Mouse (Mus musculus): ENCODE data around the gene Gzmk. TPM values are rescaled to one million over a fixed set of nuclear protein-coding genes. Genes with fewer than 3 reads are reported as not detected.

The Gzmk gene
- polyA plus RNA-seq, 1 experiment from 2014 or later, result not detected

GRCm38 (mm10) chr13:113199331-113199730, 26.4 kb downstream of the Gzmk start:
- Histone ChIP-seq H3K27me3 (ENCODE audit: low read depth, poor library complexity, severe bottlenecking) (peaks cover 22% of the 10 kb centered on the region; the same call in 1 of the 2 replicates), H3K4me1 (peaks cover 40% of the 10 kb centered on the region), H3K27ac (replicated peaks) (no peak overlapping the region), H3K4me3 (no peak overlapping the region), H3K9me3 (replicated peaks) (no peaks in the 10 kb centered on the region), H3K36me3 (no peaks in the 10 kb centered on the region)
- WGBS, result 70% methylated on average over 3 of the region's 3 CpGs
- DNase-seq (ENCODE audit: low spot score), result no peak

DNA sequence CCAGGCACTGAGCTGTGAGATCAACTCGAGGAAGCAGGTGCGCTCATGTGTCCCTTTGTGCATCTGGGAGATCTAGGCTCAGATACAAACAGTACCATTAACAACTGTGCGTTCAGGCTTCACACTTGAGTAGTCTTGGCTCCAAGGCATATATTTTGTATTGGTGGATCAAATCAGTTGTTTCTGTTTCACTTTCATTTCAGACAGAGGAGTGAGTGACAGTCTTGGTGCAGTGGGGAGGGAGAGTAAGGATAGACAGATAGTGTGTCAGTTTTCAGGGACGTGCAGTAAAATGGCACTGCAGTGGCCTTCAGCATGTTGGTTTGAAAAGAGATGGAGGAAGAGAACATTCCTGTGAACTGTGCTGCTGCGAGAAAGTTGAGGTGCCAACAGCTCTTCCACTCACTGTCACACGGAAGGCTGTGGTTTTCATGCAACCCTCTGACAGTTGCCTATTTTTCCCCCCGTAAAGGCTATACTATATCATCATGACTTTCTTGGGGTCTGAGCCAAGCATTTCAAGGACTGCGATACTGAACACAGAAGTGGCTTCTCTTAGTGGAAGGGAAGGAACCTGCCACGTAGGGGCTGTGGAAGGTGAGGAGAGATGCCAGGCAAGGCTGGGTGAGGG, 27.7 kb downstream of the Gzmk start:
- H3K36me3 ChIP-seq, result no peaks in the 10 kb centered on the region
- peaks cover 40% of the 10 kb centered on the region for H3K4me1 ChIP-seq
- H3K9me3 ChIP-seq (replicated peaks), result no peaks in the 10 kb centered on the region
- H3K27me3 ChIP-seq (ENCODE audit: low read depth, poor library complexity, severe bottlenecking), result peaks cover 22% of the 10 kb centered on the region; the same call in 1 of the 2 replicates
- no peak for DNase-seq (ENCODE audit: low spot score)
- H3K4me3 ChIP-seq, result no peak overlapping the region
- WGBS, result 78% methylated on average over 9 of the region's 9 CpGs
- 0 out of 2 replicates have a peak overlapping the region, but pooled peaks have one; percentile 10 for H3K27ac ChIP-seq (replicated peaks)

- Histone ChIP-seq H3K4me3 (no peak overlapping the region), H3K27ac (replicated peaks) (0 out of 2 replicates have a peak overlapping the region, but pooled peaks have one; percentile 10), H3K36me3 (no peaks in the 10 kb centered on the region), H3K9me3 (replicated peaks) (no peaks in the 10 kb centered on the region), H3K27me3 (ENCODE audit: low read depth, poor library complexity, severe bottlenecking) (peaks cover 22% of the 10 kb centered on the region; the same call in 1 of the 2 replicates), H3K4me1 (peaks cover 41% of the 10 kb centered on the region)
- peak; percentile 41 for DNase-seq (ENCODE audit: low spot score)
- WGBS, result 35% methylated on average over 13 of the region's 13 CpGs
Measured at GRCm38 (mm10) chr13:113196808-113197674, 28.7 kb downstream of the Gzmk start.

GRCm38 (mm10) chr13:113183720-113184119, 42.0 kb downstream of the Gzmk start:
- Histone ChIP-seq H3K27me3 (ENCODE audit: low read depth, poor library complexity, severe bottlenecking) (no peaks in the 10 kb centered on the region), H3K4me3 (no peak overlapping the region), H3K9me3 (replicated peaks) (peaks cover 11% of the 10 kb centered on the region; the same call in 1 of the 2 replicates), H3K36me3 (no peaks in the 10 kb centered on the region), H3K27ac (replicated peaks) (no peak overlapping the region), H3K4me1 (peaks cover 10% of the 10 kb centered on the region)
- DNase-seq (ENCODE audit: low spot score), result no peak
- WGBS, result 87% methylated on average over 4 of the region's 4 CpGs

- H3K36me3 ChIP-seq, result no peaks in the 10 kb centered on the region
- peaks cover 7% of the 10 kb centered on the region; the same call in 1 of the 2 replicates for H3K9me3 ChIP-seq (replicated peaks)
- H3K4me3 ChIP-seq, result no peak overlapping the region
- WGBS, result 89% methylated on average over 8 of the region's 8 CpGs
- no peak for DNase-seq (ENCODE audit: low spot score)
- peaks cover 10% of the 10 kb centered on the region for H3K4me1 ChIP-seq
- H3K27me3 ChIP-seq (ENCODE audit: low read depth, poor library complexity, severe bottlenecking), result no peaks in the 10 kb centered on the region
- H3K27ac ChIP-seq (replicated peaks), result no peak overlapping the region
Measured at GRCm38 (mm10) chr13:113183310-113183709, 42.4 kb downstream of the Gzmk start.

GRCm38 (mm10) chr13:113174162-113174561, 51.5 kb downstream of the Gzmk start:
- no peak overlapping the region for H3K4me3 ChIP-seq
- DNase-seq (ENCODE audit: low spot score), result no peak
- no peaks in the 10 kb centered on the region for H3K27me3 ChIP-seq (ENCODE audit: low read depth, poor library complexity, severe bottlenecking)
- no peaks in the 10 kb centered on the region for H3K9me3 ChIP-seq (replicated peaks)
- no peaks in the 10 kb centered on the region for H3K36me3 ChIP-seq
- 91% methylated on average over 6 of the region's 6 CpGs for WGBS
- no peaks in the 10 kb centered on the region for H3K4me1 ChIP-seq
- H3K27ac ChIP-seq (replicated peaks), result no peak overlapping the region

DNA sequence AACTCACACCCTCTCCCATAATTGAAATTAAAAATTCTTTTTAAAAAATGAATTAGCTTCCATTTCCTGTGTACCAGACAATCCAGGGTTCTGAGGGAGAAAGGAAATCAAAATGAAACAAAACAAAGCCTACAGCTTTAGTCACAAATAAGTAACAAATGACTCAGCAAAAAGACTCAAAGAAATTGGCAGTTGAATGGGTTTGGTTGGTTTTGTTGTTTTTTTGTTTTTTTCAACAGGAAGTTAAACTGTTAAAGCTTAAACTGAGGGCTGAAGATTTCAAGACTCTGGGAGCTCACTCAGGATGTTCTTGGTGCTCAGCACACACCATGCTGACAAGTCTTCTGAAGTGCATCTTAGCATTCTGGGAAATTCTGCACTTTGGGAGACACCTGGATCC, 55.5 kb downstream of the Gzmk start:
- no peak for DNase-seq (ENCODE audit: low spot score)
- H3K36me3 ChIP-seq, result no peaks in the 10 kb centered on the region

GRCm38 (mm10) chr13:113168018-113168534, 57.6 kb downstream of the Gzmk start:
- Histone ChIP-seq H3K27me3 (ENCODE audit: low read depth, poor library complexity, severe bottlenecking) (no peaks in the 10 kb centered on the region), H3K4me1 (no peaks in the 10 kb centered on the region), H3K27ac (replicated peaks) (no peak overlapping the region), H3K36me3 (no peaks in the 10 kb centered on the region), H3K9me3 (replicated peaks) (no peaks in the 10 kb centered on the region), H3K4me3 (no peak overlapping the region)
- WGBS, result 83% methylated on average over 9 of the region's 9 CpGs
- no peak for DNase-seq (ENCODE audit: low spot score)

More for the DNA sequence above, 55.5 kb downstream of the Gzmk start:
- Histone ChIP-seq H3K4me3 (no peak overlapping the region), H3K27me3 (ENCODE audit: low read depth, poor library complexity, severe bottlenecking) (no peaks in the 10 kb centered on the region), H3K27ac (replicated peaks) (no peak overlapping the region), H3K4me1 (no peaks in the 10 kb centered on the region), H3K9me3 (replicated peaks) (no peaks in the 10 kb centered on the region)

DNA sequence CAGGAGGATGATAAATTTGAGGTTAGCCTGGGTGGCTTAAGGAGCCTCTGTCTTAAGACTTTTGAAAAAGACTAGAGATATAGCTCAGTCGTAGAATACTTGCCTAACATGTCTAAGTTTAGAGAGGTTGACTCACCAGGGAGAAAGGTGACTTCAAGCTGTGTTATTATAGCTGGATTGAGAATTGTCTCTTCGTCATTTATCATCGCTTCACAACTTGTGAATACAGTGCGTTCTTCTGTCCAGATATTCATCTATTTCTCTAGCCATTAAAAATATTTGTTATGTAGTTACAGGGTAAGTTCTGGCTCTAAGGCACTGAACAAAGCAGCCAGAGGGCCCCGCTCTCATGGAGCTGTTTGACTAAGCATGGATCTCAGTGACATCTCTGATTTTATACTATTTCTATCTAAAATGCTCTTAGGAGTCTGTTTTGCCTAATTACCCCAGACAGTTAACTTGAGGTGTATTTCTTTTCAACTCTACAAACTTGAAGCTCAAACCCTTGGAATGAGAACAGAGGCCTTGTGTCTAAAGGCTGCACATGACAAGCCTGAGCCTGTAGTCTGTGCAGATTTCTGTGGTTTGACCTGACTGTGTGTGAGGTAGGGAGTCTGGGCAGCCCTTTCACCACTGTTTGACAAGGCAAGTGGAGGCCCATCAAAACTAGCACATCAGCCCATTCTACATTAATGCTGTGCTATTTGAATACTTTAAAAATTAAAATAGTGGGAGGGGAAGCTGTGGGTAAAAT, 61.3 kb downstream of the Gzmk start:
- Histone ChIP-seq H3K9me3 (replicated peaks) (no peaks in the 10 kb centered on the region), H3K36me3 (no peaks in the 10 kb centered on the region), H3K27ac (replicated peaks) (no peak overlapping the region), H3K27me3 (ENCODE audit: low read depth, poor library complexity, severe bottlenecking) (no peaks in the 10 kb centered on the region), H3K4me1 (no peaks in the 10 kb centered on the region), H3K4me3 (no peak overlapping the region)
- 91% methylated on average over 5 of the region's 5 CpGs for WGBS
- no peak for DNase-seq (ENCODE audit: low spot score)

- WGBS, result 87% methylated on average over 4 of the region's 4 CpGs
Measured at GRCm38 (mm10) chr13:113151556-113151955, 74.2 kb downstream of the Gzmk start.

DNA sequence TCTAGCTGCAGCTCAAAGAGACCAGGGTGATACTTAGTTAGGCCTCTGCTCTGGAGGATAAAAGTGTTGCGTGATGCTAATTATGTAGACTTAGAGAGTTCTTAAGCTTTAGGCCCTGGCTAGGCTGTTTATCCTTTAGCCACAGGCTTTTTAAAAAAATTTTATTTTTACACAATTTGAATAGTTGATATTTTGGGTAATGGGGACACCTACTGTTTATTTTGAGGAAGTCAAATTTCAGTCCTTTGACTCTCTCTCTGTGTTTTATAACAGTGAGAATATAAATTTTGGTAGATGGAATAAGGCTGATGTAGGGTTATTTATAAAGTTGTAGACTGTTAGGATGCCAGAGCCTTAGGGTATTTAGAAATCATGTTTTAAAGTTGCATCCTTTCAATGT, 86.1 kb downstream of the Gzmk start:
- no peak for DNase-seq (ENCODE audit: low spot score)
- no peaks in the 10 kb centered on the region for H3K4me1 ChIP-seq
- H3K9me3 ChIP-seq (replicated peaks), result no peaks in the 10 kb centered on the region
- H3K4me3 ChIP-seq, result no peak overlapping the region
- no peaks in the 10 kb centered on the region for H3K36me3 ChIP-seq
- no peaks in the 10 kb centered on the region for H3K27me3 ChIP-seq (ENCODE audit: low read depth, poor library complexity, severe bottlenecking)
- H3K27ac ChIP-seq (replicated peaks), result no peak overlapping the region
- WGBS, result 87% methylated on average over 1 of the region's 1 CpGs

More at GRCm38 (mm10) chr13:113151556-113151955, 74.2 kb downstream of the Gzmk start:
- Histone ChIP-seq H3K9me3 (replicated peaks) (no peaks in the 10 kb centered on the region), H3K27ac (replicated peaks) (no peak overlapping the region), H3K4me3 (no peak overlapping the region), H3K4me1 (no peaks in the 10 kb centered on the region), H3K36me3 (no peaks in the 10 kb centered on the region), H3K27me3 (ENCODE audit: low read depth, poor library complexity, severe bottlenecking) (no peaks in the 10 kb centered on the region)
- no peak for DNase-seq (ENCODE audit: low spot score)

DNA sequence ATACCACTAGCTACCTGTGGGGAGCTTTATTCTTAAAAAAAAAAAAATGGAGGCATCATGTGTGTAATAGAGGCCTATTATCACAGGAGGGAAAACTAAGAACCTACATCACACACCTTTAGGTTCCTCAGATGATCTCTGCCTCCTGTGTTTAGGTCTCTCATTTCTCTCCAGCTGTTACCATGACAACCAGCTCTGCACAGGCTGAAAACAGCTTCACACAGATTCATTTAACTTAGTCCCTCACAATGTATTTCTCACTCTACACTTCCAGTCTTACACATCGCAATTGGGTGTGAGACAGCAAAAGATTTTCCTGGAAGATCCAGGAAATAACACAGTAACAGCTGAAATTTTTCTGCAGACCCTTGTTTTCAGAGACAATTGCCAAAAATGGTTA, 95.7 kb downstream of the Gzmk start:
- H3K36me3 ChIP-seq, result no peaks in the 10 kb centered on the region
- no peak for DNase-seq (ENCODE audit: low spot score)
- no peak overlapping the region for H3K4me3 ChIP-seq
- WGBS, result 92% methylated on average over 1 of the region's 1 CpGs
- no peaks in the 10 kb centered on the region for H3K4me1 ChIP-seq
- no peaks in the 10 kb centered on the region for H3K9me3 ChIP-seq (replicated peaks)
- no peak overlapping the region for H3K27ac ChIP-seq (replicated peaks)
- no peaks in the 10 kb centered on the region for H3K27me3 ChIP-seq (ENCODE audit: low read depth, poor library complexity, severe bottlenecking)
